Mouse (Mus musculus): ENCODE results near the gene Psma3. TPM values are rescaled to one million over a fixed set of nuclear protein-coding genes. Genes with fewer than 3 reads are reported as not detected.

The Psma3 gene
- polyA plus RNA-seq (2012; rRNA removed): 222 and 249 TPM in 2 replicates

DNA sequence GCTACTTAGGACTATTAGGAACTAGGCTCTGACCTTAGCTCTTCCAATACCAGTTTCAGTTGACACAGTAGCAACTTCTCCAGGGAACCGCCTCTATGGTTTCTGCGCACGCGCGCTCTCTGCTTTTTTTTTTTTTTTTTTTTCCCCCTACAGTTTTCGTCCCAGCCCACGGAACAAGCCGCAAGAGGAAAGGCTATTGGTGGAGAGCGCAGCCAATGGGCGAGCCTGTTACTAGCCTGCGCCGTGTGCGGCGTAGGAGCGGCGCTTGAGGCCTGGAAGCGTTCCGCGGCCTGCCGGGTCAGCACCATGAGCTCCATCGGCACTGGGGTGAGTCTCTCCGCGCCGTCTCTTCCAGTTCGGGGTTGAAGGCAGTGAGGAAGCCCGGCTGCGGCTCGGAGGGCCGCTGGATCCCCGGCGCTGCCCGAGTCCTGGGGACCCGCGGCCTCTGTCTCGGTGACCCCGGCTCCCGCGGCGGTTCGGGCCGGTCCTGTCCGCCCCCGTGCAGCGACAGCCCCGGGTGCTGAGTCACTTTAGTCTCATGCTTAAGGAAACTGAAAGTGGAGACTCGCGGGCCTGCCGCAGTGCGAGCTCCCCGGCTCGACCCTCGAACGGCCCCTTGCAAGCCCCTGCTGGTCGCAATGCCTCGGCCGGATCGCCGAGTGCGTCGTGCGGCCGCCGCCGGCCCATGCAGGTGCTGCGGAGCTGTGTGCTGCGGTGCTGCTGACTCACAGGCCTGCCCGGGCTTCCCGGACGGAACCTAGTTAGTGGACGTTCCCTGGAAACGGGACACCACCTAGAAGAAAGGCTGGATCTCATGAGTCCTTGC lies at the start of gene Psma3:
Gene Psma3, plus strand, starts transcription at position 181 of the 826 bp plus-strand sequence.
- peak; percentile 71; the same call in 1 of the 2 replicates for TF ChIP-seq POLR2A (IDR thresholded peaks at IDR 0.05; ENCODE audit: borderline replicate concordance, extremely low read depth, insufficient read depth, insufficient read length, poor library complexity, severe bottlenecking)
- peak; percentile 5; the same call in 1 of the 2 replicates for TF ChIP-seq CTCF (IDR thresholded peaks at IDR 0.05; ENCODE audit: borderline replicate concordance, extremely low read depth, insufficient read depth, insufficient read length)
- DNase-seq (ENCODE audit: low read depth): peak; percentile 99

DNA sequence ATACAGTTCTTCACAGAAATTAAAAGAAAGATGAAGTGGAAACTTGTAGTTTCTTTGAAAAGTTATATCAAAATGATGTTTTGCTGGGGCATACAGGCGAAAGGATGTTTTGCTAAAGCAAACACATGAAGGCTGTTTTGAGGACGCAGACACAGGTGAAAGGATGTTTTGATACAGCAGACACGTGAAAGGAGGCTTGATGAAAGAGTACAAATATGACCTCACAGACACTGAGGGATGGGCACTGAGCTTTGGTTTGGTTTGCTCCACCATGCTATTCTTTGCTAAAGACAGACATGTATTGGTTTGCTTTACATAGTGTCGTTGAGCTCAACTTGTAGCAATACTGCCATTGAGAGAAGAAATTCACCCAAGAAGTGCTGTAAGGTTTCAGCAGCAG lies 44.6 kb upstream of the Psma3 start:
- DNase-seq (ENCODE audit: low read depth): no peak
- TF ChIP-seq CTCF (IDR thresholded peaks at IDR 0.05; ENCODE audit: borderline replicate concordance, extremely low read depth, insufficient read depth, insufficient read length) (no peak), POLR2A (IDR thresholded peaks at IDR 0.05; ENCODE audit: borderline replicate concordance, extremely low read depth, insufficient read depth, insufficient read length, poor library complexity, severe bottlenecking) (no peak)

DNA sequence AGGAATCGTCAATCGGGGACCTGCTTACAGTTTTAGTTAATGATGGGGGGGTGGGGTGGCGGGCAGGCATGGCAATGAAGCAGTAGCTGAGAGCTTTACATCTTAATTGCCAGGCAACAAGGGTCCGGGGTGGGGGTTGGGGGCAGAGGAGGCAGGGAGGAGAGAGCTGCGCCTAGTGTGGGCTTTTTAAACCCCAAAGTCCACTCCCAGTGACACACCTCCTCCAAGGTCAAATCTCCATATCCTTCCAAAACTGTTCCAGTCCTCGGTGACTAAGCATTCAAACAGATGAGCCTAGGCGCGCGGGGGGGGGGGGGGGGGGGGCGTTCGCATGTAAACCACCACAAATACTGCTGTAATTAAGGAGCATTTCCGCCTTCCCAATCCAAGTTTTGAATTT lies 37.3 kb upstream of the Psma3 start:
- TF ChIP-seq CTCF (IDR thresholded peaks at IDR 0.05; ENCODE audit: borderline replicate concordance, extremely low read depth, insufficient read depth, insufficient read length): no peak
- no peak for TF ChIP-seq POLR2A (IDR thresholded peaks at IDR 0.05; ENCODE audit: borderline replicate concordance, extremely low read depth, insufficient read depth, insufficient read length, poor library complexity, severe bottlenecking)
- DNase-seq (ENCODE audit: low read depth): no peak

DNA sequence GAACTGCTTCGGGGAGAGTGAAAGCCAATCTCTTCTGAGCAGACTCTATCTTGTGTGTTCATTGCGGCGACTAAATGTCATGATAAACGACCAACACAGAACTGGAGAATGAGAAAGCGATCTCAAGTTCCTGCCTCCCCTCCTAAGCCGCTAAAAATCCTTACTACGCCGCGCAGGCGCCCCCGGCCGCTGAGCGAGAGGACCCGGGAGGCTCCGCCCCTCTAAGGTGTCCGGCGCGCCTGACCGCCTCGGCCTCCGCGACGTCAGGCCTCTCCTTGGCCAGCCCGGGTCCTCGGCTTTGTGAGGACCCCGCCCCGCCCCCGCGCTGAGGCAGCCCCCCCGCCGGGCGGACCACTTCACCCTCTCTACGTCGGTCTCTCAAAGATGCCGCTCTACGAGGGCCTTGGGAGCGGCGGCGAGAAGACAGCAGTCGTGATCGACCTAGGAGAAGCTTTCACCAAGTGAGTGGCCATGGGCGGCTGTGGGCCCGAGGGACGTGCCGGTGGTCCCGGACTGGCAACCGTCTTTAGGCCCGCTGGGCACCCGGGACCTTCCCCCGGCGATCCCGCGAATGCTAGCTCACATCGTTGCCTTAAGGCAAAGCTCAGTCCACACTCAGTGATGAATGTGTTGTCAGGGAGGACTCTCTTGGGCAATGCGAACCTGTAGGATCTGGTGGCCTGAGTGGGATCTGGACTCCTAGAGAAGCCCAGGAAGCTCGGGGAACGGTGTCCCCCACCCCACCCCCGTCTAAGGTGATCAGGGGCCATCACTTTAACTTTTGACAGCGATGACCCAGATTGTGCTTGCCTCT lies 36.6 kb upstream of the Psma3 start, which contains the start of gene Actr10:
Gene Actr10, plus strand, starts transcription at position 287 of the 814 bp plus-strand sequence.
- peak; percentile 61; the same call in 1 of the 2 replicates for TF ChIP-seq POLR2A (IDR thresholded peaks at IDR 0.05; ENCODE audit: borderline replicate concordance, extremely low read depth, insufficient read depth, insufficient read length, poor library complexity, severe bottlenecking)
- no peak for TF ChIP-seq CTCF (IDR thresholded peaks at IDR 0.05; ENCODE audit: borderline replicate concordance, extremely low read depth, insufficient read depth, insufficient read length)
- peak; percentile 97 for DNase-seq (ENCODE audit: low read depth)

DNA sequence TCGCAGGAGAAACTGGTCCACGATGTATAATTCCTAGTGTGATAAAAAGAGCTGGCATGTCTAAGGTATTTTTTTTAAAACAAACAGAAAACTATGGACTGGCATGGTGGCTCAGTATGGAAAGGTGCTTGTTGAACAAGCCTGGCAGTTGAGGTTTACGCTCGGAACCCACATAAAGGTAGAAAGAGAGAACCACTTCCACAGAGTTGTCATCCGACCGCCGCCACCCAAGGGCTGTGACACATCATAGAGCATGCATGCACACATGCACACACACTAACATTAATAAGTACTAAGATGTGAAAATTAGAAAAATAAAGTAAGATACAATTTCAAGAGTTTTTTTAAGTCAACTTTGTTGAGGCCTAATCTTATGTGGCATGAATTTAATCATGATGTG lies 33.6 kb upstream of the Psma3 start:
- TF ChIP-seq POLR2A (IDR thresholded peaks at IDR 0.05; ENCODE audit: borderline replicate concordance, extremely low read depth, insufficient read depth, insufficient read length, poor library complexity, severe bottlenecking): no peak
- TF ChIP-seq CTCF (IDR thresholded peaks at IDR 0.05; ENCODE audit: borderline replicate concordance, extremely low read depth, insufficient read depth, insufficient read length): no peak
- DNase-seq (ENCODE audit: low read depth): no peak

- no peak for TF ChIP-seq CTCF (IDR thresholded peaks at IDR 0.05; ENCODE audit: borderline replicate concordance, extremely low read depth, insufficient read depth, insufficient read length)
- TF ChIP-seq POLR2A (IDR thresholded peaks at IDR 0.05; ENCODE audit: borderline replicate concordance, extremely low read depth, insufficient read depth, insufficient read length, poor library complexity, severe bottlenecking): no peak
- no peak for DNase-seq (ENCODE audit: low read depth)
Measured at GRCm38 (mm10) chr12:70944181-70944580, 30.2 kb upstream of the Psma3 start.

DNA sequence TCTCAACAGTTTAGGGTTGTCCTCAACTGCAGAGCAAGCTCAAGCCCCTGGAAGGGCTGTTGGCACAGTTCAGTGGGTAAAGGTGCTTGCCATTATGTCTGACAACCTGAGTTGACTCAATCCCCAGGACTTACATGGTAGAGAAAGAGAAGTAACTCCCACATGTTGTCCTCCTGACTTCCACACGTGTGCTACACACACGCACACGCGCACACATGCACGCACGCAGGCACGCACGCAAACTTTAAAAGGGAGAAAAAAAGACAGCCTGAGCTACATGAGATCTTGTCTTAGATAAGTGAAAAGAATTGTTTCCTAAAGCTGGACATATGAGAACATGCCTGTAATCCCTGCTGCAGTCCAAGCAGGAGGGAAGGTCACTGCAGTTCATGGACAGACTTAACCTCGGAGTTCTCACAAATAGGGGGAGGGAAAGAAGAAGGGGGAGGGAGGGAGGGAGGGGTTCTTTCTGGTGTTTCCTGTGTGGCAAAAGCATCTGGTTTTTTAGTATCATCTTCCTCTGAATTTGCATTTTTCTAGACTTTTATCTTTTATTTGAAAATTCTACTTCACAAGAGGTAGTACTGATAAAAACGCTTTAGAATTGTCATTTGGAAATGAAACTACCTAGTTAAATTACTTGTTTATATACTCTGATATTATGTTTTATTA lies 27.7 kb upstream of the Psma3 start:
- TF ChIP-seq POLR2A (IDR thresholded peaks at IDR 0.05; ENCODE audit: borderline replicate concordance, extremely low read depth, insufficient read depth, insufficient read length, poor library complexity, severe bottlenecking): no peak
- TF ChIP-seq CTCF (IDR thresholded peaks at IDR 0.05; ENCODE audit: borderline replicate concordance, extremely low read depth, insufficient read depth, insufficient read length): no peak
- DNase-seq (ENCODE audit: low read depth): no peak

GRCm38 (mm10) chr12:70958640-70959039 lies 15.8 kb upstream of the Psma3 start:
- no peak for TF ChIP-seq CTCF (IDR thresholded peaks at IDR 0.05; ENCODE audit: borderline replicate concordance, extremely low read depth, insufficient read depth, insufficient read length)
- no peak for TF ChIP-seq POLR2A (IDR thresholded peaks at IDR 0.05; ENCODE audit: borderline replicate concordance, extremely low read depth, insufficient read depth, insufficient read length, poor library complexity, severe bottlenecking)
- no peak for DNase-seq (ENCODE audit: low read depth)

DNA sequence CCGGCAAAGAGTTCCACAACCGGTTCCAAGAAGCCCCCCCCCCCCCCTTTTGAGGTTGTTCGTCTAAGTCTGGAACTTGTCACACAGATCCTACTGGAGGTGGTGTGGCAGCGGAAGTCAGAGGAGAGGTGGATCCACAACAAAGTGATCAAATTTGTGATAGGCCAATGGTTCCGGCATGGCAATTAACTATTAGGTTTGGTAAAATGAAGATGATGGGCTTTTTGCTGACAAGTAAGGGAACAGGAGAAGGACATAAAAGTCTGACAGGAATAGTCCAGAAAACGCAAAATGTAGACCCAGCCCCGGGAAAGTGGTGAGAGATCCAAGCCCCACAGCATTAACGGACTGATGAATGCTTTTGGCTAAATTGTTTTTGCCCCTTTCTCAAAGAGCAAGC lies 6.8 kb upstream of the Psma3 start:
- TF ChIP-seq POLR2A (IDR thresholded peaks at IDR 0.05; ENCODE audit: borderline replicate concordance, extremely low read depth, insufficient read depth, insufficient read length, poor library complexity, severe bottlenecking) (no peak), CTCF (IDR thresholded peaks at IDR 0.05; ENCODE audit: borderline replicate concordance, extremely low read depth, insufficient read depth, insufficient read length) (no peak)
- DNase-seq (ENCODE audit: low read depth): no peak

DNA sequence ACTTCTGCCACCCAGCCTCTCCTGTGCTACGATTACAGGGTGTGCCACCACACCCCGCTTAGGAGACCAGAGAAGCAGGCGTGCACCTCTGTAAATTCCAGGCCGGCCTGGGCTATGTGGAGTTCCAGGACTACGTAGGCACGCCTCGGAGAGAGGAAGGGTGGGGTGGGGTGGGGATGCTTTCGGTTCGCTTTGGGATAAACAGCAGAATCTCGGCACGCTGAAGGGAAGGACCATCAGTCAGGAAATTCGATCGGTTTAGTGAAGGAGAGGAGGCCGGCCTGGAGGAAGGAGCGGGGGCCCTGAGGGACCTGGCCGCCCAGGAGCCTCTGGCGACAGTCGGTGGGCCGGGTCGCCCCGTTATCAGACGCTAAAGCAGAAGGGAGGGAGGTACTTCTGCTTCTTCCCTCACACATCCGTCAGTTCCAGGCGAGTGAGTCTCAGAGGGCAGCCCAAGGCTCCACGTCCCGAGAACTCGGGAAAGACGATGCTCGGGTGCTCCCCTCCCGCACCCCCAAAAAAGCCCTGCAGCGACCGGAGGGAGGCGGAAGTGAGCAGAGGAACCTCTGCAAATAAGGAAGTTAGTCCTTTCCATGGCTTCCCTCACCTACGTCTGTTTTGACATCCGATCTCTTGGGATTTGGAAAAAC lies 6.2 kb upstream of the Psma3 start:
- TF ChIP-seq POLR2A (IDR thresholded peaks at IDR 0.05; ENCODE audit: borderline replicate concordance, extremely low read depth, insufficient read depth, insufficient read length, poor library complexity, severe bottlenecking): peak; percentile 21; the same call in 1 of the 2 replicates
- peak; percentile 62; the same call in 1 of the 2 replicates for TF ChIP-seq CTCF (IDR thresholded peaks at IDR 0.05; ENCODE audit: borderline replicate concordance, extremely low read depth, insufficient read depth, insufficient read length)

More for the DNA sequence above, 6.2 kb upstream of the Psma3 start:
- DNase-seq (ENCODE audit: low read depth): peak; percentile 91

Data from brain, embryonic 14.5 days (tissue).